Mouse (Mus musculus) heart, postnatal 25 days (tissue): ENCODE measurements around the gene Rala. TPM values are rescaled to one million over a fixed set of nuclear protein-coding genes. Genes with fewer than 3 reads are reported as not detected.

Source experiments
- DNase-seq: peaks from one replicate; pipeline ENCODE4 v3.0.0; 2022; ENCODE audit warnings: low spot score
- intact Hi-C: fragments of 180-260 bp; cut with DNase I; formaldehyde crosslinking; loops from one replicate; pipeline ENCODE4 v1.15.1; 2025
- total RNA-seq, 2 experiments: library from RNA; stranded (reverse); gene quantifications; 2 replicates each; pipeline ENCODE4 v1.2.3; 2021

The Rala gene
- total RNA-seq, 2 experiments from 2014 or later: 39.0 to 40.9 TPM

GRCm38 (mm10) chr13:17897040-17897439 is 47.0 kb downstream of the Rala start:
- no peak for DNase-seq
- intact Hi-C loops: no loop called here

GRCm38 (mm10) chr13:17891545-17891944 is 52.5 kb downstream of the Rala start:
- intact Hi-C loops: no loop called here
- no peak for DNase-seq

DNA sequence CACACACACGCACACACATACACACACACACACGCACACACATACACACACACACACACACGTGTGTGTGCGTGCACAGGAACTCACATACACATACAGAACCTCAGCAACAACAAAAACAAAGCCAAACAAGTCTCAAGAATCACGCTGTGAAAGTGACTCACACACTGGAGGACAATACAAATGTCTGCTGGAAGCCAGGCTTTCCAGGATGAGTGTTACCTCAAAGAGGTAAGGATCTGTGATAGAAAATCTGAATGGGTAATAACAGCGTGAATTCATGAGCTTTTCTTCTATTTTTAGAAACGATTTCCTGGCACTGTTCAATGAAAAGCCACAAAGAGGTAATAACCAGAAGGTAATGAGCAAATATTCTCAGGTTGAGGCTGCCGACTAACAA is 59.8 kb downstream of the Rala start:
- no peak for DNase-seq
- intact Hi-C loops: no loop called here

DNA sequence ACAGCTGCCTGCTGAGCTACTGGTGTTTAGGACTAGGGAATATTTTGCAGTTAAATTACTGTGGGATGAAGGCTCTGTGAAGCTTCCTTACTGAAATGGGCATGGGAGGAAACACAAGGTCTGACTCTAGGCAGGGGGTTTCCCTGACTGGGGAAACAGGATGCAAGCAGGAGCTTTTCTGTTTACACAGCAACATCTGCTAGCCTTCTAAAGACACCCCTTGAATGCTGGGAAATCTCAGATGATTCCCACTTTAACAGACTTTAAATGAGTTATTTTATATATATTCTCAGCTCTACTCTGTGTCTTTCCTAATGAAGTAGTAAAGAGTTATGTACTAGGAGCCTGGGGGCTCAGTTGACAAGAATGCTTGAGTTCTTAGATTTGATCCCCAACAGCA is 65.0 kb downstream of the Rala start:
- intact Hi-C loops: no loop called here
- DNase-seq: no peak

- no peak for DNase-seq
- intact Hi-C loops: no loop called here
Measured at GRCm38 (mm10) chr13:17866741-17867140, 77.3 kb downstream of the Rala start.

- no peak for DNase-seq
- intact Hi-C loops: no loop called here
Measured at GRCm38 (mm10) chr13:17860536-17860935, 83.5 kb downstream of the Rala start.

DNA sequence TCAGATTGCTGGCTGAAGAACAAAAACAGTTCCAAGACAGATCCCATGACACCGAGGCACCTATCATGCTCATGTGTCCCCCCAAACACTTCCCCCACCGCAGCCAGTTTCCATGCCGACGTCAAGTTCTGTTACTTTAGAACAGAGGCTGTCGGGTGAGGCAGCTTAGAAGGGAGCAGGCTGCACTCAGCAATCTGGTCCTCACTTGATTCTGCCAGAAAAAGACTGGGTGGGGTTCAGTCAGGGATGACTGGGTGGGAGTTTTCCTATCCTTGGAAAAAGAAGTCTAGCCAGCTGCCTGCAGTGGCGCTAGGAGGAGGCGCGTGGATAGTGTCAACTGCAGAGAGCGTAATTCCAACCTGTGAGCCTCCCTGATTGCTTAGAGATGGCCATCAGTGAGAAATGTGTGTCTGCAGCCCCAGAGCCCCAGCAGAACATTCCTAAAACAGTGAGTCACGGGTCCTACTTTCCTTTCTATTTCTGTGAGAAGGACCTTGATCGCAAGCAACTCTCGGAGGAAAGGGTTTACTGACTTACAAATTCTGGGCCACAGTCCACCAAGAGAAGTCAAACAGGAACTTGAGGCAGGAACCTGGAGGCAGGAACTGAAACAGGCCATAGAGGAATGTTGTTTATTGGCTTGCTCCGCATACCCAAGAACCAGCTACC is 84.5 kb downstream of the Rala start:
- no peak for DNase-seq
- intact Hi-C loops: no loop called here

- intact Hi-C loops: no loop called here
- no peak for DNase-seq
Measured at GRCm38 (mm10) chr13:17857046-17857445, 87.0 kb downstream of the Rala start.

- intact Hi-C loops: no loop called here
- DNase-seq: no peak
Measured at GRCm38 (mm10) chr13:17855492-17856138, 88.4 kb downstream of the Rala start.

DNA sequence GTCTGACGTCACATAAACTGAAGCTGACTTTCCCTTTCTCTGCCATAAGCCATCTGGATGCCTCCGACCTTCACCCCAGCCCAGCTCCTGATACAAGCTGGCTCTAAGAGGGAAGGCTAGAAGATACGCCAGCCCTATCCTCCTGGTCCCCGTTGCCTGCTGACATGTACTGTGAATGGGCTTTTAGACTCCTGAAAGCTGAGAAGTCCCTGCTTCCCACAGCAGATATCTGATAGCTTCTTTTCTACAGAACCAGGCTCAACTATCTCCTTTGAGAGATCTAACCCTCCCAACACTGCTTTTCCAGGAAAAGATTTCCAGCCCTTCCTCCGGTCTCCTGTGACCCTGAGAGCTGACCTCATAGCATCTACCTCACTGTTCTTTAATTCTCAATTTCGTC is 89.3 kb downstream of the Rala start:
- no peak for DNase-seq
- intact Hi-C loops: no loop called here

DNA sequence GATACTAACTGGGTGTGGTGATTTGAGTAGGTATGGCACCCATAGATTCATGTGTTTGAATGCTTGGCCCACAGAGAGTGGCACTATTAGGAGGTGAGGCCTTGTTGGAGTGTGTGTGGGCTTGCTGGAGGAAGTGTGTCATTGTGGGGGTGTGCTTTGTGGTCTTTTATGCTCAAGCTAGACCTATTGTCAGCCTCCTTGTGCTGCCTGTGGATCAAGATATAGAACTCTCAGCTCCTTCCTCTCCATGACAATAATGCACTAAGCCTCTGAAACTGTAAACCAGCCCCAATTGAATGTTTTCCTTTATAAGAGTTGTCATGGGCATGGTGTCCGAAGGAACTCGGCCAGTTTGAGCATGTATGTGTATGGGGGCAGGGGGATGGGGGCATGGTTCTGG is 100.7 kb downstream of the Rala start:
- no peak for DNase-seq
- intact Hi-C loops: no loop called here

- intact Hi-C loops: no loop called here
- no peak for DNase-seq
Measured at GRCm38 (mm10) chr13:17842756-17843155, 101.3 kb downstream of the Rala start.

DNA sequence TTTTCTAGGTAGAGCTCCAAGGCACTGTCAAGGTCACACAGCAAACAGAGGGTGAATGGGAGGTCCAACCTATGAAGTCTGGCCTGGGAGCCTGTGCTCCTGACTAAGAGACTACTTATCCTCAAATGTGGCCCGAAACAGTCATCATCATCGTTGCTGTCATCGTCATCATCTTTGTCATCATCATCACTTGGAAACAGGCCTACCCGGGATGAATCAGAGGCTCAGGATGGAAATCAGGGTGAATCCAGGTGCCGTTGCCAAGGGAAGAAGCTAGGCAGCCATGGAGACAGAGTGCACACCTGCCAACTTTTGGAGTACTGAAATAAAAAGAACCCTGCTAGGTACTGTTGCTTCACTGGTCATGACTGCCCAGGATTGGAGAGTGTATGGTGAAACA is 104.9 kb downstream of the Rala start:
- DNase-seq: no peak
- intact Hi-C loops: loop anchor here (2.0 kb wide), 1 partner anchor 144 kb away; no protein-coding TSS in a partner anchor

DNA sequence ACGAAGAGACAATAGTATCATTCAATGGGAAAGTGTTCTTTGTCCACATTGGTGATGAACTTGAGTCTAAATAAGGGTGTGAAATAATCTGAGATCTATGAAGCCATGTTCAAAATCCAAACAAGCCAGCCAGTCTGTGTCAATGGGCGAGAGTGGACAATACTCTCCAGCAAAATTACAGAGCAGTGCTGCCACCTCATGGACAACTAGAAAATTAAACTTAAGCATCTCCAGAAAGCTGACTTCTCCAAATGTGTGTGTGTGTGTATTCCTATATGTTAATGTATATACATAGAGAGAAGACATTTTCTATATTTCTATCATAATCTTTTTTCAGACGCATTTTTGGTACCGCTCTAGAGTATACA is 105.6 kb downstream of the Rala start:
- intact Hi-C loops: loop anchor here (1.0 to 2.0 kb wide), 2 partner anchors 92 to 144 kb away; no protein-coding TSS in a partner anchor
- DNase-seq: no peak

DNA sequence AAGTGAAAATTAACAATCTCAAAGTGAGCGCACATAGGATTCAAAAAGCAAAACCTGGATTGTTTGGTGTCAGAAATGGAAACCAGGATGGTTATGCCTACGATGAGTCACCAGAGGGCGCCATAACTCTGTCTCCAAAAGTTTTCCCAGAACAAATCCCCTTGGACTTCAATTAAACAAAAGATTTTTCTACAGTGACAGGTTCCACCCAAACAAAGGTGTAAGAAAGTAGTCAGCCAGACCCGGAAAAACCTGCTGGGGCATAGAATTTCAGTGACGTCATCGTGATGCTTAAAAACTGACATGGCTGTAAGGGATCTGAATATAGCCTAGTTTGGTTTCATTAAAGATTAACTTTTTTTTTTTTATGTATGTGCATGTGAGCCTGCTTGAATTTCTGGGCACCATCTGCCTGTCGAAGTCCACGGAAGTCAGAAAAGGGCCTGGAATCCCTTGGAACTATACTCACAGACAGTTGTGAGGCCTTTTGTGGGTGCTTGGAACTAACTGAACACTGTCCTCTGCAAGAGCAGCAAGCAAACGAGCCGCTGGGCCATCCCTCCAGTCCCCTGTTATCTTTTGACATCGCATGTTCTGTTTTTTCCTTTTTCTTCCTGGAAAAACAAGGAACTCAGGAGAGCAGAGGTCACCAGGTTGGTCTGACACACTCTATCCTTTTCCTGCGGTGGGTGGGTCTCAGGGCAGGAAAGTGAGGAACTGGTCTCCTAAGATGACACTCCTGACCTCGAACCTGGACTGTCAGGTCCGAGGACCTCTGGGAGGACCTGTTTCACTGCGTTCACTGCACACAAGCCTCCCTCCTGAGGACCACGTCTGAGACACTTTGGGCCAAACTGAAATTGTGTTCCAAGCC is 106.2 kb downstream of the Rala start:
- DNase-seq: no peak
- intact Hi-C loops: loop anchor here (1.0 to 2.0 kb wide), 2 partner anchors 92 to 145 kb away; no protein-coding TSS in a partner anchor

DNA sequence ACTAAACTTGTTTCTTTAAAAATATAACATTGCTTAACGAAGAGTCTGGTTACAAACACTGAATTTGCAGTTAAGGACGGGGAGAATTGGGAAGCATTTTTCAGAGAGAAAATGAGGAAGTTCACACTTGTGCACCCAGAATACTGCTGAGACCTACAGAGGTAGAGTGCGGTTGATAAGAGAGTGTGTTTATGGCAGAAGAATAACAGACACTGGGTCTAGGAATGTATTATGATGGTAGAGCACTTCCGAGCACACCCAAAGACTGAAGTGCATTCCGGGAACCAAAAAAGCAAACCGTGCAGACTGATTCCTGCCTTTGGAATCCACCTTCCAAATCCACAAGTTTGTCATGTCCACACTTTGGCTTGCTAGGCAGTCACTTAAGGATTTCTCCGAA is 107.2 kb downstream of the Rala start:
- intact Hi-C loops: no loop called here

DNA sequence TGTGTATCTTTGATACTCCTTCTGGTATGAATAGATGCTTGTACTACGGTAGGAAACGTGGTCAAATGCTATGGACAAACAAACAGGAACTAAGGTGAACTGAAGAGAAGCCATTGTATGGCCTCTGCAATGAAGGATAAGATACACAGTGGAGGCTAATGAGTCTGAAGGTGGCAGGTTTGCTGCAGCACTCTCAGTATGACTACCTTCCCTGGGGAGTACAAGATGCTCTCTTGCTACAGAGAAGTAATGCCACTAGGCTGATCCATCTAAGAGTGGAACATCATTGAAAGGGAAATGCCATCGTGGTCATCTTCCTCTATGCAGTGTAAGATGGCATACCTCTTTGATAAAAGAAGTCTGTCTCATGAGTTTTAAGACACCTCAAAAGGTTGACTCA is 111.1 kb downstream of the Rala start:
- intact Hi-C loops: no loop called here
- DNase-seq: no peak

More for the DNA sequence above, 107.2 kb downstream of the Rala start:
- no peak for DNase-seq
